Mouse (Mus musculus): ENCODE results near the gene Pde2a.

Pde2a gene

GRCm38 (mm10) chr7:101410267-101410936 is 11.1 kb upstream of the Pde2a start, which contains the start of gene Gm45837:
Gene Gm45837, plus strand, starts transcription at chr7:101410886.
- no peak for DNase-seq

DNA sequence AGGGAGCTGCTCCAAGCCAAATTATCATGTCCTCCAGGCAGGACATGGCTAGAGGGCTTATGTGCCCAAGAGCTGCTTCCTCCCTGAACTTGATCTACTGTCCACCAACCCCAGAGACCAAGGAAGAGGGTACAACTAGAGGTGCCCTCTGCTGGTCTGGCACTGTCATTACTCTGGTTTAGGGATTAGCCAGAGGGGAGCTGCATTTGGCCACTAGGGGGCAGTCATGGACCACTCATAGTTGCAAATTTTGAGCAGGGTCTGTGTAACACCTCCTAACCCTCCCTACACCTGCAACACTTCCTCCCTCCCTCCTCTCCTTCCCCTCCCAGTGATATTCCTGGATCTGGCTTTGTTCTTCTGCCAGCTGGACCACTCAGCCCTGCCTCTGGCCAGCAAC is 8.7 kb upstream of the Pde2a start:
- peak; percentile 85 for DNase-seq

DNA sequence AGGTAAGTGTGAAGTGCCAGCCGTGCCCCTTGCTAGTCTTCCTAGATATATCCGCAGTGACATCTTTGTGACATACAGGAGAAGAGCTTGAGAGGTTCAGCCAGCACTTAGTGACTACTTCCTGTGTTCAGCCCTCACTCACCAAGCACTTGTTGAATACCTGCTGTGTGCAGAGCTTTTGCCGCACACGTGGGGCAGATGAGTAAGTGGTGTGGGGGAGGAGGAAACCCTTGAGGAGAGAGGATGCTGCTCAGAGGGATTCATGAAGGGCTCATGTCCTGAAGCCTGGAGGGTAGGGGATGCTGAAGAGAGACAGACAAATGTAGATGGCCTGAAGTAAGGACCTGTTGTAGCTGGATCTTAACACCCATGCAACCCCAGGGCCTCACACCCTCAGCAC is 7.3 kb upstream of the Pde2a start:
- DNase-seq, result no peak

- peak; percentile 77 for DNase-seq
Observed at GRCm38 (mm10) chr7:101414661-101415511, 6.6 kb upstream of the Pde2a start.

DNA sequence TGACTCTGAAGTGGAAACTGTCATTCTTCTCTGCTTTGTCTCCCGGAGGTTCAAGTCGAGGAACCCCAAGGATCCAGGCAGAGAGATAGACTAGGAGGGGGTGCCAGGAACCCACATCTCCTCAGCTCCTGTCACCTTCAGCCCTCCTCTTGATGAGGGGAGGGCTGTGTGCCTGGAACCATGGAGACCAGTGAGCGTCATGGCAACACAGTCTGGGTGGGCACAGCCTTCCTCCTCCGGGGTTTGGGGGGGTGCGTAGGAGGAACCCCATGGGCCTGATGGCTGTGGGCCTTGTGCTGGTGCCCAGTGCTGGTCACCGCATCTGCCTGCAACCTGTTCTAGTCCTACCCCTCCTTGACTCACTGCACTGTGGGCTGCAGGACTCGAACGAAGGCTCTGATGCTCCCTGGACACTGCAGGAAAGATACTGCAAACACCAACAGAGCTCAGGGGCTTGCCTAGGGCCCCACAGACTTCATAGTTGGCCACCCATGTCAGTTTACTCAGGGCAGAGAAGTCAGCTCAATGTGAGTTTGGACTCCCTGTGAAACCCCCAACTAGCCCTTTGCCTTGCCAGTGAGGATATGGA is 5.9 kb upstream of the Pde2a start:
- no peak for DNase-seq

DNA sequence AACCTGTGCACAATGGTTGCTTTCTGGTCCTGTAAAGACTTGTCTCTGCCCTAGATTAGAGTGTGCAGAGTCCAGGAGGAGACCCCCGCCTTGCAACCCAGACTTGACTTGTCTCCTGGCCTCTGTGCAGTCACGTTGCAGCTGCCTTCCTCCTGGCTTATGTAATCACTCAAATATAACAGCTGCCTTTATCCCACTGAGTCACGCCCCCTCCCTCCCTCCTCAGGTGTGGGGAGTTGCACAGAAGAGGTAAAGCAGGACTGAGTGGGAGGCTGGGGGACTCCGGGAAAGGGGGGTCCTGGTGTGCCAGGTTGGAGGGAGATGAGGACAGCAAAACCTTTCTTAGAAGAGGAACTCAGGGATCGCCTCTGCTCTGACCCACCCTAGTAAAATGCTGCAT is 5.1 kb upstream of the Pde2a start:
- DNase-seq, result no peak

GRCm38 (mm10) chr7:101419013-101419770 is 2.3 kb upstream of the Pde2a start:
- DNase-seq, result peak; percentile 46

DNA sequence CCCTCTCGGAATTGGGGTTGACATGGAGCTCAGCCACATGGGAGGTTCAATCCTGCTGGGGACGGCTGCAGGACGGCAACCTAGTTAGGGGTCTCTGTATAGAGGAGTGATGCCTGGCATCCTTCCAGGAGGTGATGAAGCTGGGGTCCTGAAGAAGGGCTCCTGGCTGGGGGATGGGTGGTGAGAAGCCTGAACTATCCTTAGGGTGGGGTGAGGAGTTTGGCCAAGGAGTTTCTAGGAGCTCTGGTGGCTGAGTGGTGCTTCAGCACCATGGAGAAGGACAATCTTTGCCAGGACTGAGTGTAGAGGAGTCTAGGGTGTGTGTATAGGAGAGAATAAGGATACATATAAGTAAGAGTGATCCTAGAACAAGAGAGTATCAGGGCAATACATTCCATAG is 578 bp downstream of the Pde2a start:
- DNase-seq, result no peak

DNA sequence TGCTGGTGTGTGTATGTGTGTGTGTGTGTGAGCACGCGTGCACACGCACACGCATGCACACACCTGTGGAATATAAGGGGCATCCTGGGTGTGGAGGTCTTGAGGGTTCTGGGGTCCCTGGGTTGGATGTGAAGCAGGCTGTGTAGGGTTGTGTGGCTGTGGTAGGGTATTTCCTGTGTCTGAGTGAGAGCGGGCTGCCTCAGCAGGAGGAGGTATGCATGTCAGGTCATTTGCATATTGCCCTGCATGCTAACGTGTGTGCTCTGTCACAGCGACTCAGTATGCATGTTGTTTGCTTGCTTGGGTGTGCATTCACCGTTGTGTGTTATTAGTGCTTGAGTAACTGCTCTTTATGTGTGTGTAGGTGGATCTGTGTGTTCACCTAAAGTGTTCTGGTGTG is 1.2 kb downstream of the Pde2a start:
- DNase-seq, result no peak

DNA sequence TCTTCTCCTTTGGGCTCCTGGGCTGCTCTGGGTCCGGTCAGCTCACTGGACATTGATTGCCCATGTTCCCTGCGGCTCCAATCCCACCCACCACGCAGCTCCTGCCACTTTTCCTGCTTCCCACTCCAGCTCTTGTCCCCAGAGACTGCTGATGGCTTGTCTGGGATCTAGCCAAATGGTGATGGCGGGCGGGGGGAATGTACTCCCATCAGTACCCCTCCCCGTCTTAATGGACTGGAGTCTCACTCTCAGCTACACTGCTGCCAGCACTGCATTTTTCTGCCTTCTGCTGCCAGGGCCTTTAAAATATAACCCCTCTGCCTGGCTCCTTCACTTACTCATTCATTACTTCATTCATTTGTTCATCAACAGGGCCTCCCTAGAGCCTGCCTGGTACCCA is 2.5 kb downstream of the Pde2a start:
- no peak for DNase-seq

GRCm38 (mm10) chr7:101426692-101427091 is 5.2 kb downstream of the Pde2a start:
- DNase-seq, result no peak

DNA sequence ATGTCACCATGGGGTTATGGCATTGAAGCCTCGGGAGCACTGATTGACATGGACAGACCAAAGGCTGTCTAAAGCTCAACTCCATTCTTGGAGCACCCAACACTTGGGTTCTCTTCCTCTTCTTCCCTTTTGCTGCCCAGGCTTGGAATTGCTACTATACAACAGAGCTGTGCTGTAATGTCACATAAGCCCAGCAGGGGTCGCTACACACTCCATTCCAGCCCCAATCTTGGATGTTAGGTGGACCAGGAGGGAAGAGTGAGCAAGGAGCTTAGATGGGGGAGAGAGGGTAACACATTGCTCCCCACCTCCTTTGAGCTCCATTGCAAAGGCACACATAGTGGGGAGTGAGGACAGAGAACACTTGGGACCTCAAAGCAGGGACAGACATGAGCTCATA is 6.2 kb downstream of the Pde2a start:
- DNase-seq, result no peak

DNA sequence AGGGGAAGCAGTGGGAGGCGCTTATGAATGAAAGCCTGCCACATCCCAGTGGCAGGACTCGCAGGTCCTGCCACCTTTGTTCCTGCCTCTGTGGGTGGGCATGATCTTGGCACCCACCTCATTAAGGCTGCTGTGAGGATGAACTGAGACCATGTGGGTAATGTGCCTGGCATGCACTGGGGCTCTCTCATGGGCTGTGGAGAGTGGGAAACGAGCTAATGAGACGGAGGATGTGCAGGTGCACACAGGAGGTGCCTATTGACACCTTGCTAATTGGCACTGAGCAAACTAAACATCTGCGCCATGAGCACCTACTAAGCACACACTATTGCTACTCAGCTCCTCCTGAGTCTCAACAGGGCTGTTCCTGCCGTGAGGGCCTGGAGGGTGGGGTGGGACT is 13.5 kb downstream of the Pde2a start:
- DNase-seq, result no peak

- peak; percentile 47 for DNase-seq
Observed at GRCm38 (mm10) chr7:101437876-101438275, 16.4 kb downstream of the Pde2a start.

DNA sequence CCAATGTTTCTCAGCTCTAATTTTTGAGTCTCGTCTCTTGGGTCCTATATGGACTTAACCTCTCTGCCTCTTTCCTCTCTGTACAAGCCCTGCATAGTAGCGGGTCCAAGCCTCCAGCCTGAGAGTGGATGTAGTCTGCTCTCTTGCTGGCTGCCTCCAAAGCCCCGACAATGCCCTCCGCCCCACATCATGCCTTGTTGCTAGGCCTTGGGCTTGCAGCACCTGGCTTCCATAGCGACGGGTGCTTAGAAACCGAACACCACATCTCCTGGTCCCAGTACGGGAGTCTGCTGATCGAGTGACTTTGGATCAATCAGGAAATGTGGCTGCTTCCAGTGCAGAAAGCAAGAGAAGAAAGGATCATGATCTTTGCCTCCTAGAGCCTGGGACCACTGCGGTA is 21.6 kb downstream of the Pde2a start:
- no peak for DNase-seq

- DNase-seq, result no peak
Observed at GRCm38 (mm10) chr7:101444211-101444610, 22.7 kb downstream of the Pde2a start.

DNA sequence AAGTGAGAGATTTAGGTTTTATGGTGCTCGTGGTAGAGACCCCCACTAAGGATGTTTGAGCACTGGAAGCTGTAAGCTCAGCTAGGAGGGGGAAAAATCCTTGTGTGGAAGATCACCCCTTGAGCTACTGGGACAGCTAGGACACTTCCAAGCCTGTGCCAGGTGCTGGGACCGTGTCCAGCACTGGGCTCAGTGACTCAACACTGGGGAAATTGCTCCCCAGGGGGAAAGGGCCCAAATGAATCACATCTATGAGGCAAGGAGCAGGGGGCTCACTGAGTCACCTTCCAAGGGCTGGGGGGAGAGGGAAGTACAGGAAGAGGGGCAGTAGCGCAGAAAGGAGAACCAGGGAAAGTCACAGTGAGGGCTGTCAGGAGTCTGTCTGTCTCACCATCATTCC is 28.4 kb downstream of the Pde2a start:
- no peak for DNase-seq

GRCm38 (mm10) chr7:101450422-101451401 is 29.2 kb downstream of the Pde2a start:
- peak; percentile 80 for DNase-seq

GRCm38 (mm10) chr7:101452669-101453068 is 31.2 kb downstream of the Pde2a start:
- DNase-seq, result no peak

DNA sequence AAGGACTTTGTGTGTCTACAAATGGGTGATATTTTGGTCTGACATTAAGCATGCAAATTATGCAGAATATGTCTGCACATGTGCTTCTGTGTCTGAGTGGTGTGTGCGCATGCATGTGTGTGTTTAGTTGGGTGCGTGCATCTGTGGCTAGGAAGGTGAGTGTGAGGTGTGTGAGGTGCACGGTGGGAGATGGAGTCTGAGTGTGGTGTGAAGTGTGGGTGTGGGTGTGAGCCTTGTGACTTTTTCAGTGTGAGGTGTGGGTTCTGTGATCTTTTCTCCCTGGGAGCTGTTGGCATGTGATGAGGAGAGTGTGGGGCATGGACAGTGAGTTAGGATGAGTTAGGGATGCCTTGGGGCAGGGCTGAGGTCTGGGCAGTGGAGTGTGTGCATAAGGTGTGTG is 31.8 kb downstream of the Pde2a start:
- DNase-seq, result no peak

DNA sequence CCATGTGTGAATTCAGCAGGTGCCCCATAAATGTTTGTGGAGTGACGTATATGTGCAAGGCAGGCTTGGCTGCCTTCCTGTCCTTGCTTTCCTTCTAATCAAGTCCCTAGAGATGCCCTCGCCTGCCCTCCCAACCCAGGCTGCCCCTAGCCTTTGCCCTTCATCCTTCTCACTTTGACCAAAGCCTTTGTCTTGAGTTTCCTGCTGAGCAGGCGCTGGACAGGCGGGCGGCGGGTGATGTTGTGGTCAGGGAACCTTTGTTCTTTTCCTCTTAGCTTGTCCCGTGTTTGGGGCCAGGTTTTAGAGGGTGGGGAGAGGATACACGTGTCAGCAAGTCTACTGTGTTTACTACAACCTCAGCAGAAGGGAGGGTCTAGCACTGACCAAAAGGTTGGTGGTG is 32.2 kb downstream of the Pde2a start:
- no peak for DNase-seq

DNA sequence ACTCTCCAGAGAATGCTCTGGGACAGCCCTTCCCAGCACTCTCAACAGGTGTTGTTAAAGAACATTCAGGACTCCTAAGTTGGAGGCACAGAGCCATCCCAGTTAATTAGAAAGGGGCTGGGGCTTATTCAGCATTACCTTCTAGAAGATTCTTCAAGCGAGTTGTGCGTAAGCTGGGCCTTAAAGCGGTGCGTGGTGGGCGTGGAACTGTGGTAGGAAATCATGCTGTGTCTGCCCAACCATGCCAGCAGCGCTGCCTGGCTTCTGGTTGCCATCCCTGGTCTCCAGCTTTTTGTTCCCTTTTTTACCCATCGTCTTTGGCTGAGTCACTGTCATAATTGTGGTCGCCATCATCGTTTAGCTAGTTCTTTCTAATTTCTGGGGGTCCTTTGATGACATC is 33.0 kb downstream of the Pde2a start:
- DNase-seq, result no peak
